Mouse (Mus musculus): ENCODE data around the gene Tmem243.

- TF ChIP-seq CTCF (IDR thresholded peaks at IDR 0.05; ENCODE audit: borderline replicate concordance, control insufficient read depth, extremely low read depth, insufficient read depth, low read length, poor library complexity) (no peak), POLR2A (IDR thresholded peaks at IDR 0.05; ENCODE audit: control insufficient read depth, extremely low read depth, insufficient read depth, low read length, poor library complexity) (no peak)
Measured at GRCm38 (mm10) chr5:9092716-9093115, 7.8 kb upstream of the Tmem243 start.

Measured in thymus, adult 2 months (tissue).